Comparison of ENCODE assay signal across 10 mouse cellular contexts in the genomic region with DNA sequence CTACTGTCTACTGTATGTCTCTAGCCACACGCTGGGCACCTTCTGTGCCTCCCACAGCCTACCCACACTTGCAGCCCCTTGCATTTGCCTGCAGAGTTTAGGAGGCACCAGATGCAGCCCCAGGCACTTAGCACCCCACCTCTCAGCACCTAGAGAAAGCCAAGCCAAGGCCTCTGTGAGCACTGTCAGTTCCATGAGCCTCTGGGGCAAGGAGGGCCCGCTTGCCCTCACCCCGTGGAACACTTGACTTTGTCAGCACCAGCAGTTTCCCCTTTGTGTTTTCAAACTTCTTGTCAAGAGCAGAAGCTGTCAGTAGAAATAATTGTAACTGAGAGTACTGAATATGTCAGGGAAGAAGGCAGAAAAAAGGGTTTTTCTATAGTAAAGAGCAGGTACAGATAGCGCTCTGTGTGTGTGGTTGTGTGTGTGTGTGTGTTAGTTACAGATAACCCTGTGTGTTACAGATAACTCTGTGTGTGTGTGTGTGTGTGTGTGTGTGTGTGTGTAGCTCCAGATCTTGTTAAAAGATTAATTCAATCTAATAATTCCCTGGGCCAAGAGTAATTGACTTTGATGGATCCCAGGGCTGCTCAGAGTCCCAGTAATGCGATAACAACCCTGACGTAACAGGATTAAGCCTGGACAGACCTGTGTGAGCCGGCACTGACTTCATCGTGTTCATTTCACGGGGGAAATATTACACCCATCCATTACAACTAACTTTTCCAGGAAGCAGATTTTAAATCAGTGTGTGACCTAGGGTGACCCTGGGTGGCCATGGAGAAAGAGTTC. TPM values are rescaled to one million over a fixed set of nuclear protein-coding genes. Genes with fewer than 3 reads are reported as not detected.
DNase-seq lines count a peak whose midpoint lies in the region; ATAC-seq and TF ChIP-seq lines count a peak whose summit lies in the region.
"Had no signal": no experiment of that assay in that cellular context is flagged by ENCODE, and none has a peak within 500 bp of the region (broad histone marks: within the 10 kb centered on the region; RNA-seq: fewer than 3 reads in every experiment).

No protein-coding gene starts in this region.

- H3K4me1 ChIP-seq in heart, embryonic 15.5 days (replicated peaks) = peaks cover 33% of the 10 kb centered on the region
- peaks cover 5% of the 10 kb centered on the region; the same call in 1 of the 2 replicates for H3K4me1 ChIP-seq in heart, postnatal 0 days (ENCODE audit: control insufficient read depth, insufficient read depth)
- H3K4me1 ChIP-seq in liver, embryonic 15.5 days (replicated peaks) = peaks cover 41% of the 10 kb centered on the region
- H3K4me1 ChIP-seq in cerebellum, adult 2 months (ENCODE audit: control insufficient read depth, insufficient read depth, low read length) = peaks cover 19% of the 10 kb centered on the region
- no peaks in the 10 kb centered on the region for H3K4me1 ChIP-seq in forebrain, embryonic 16.5 days (replicated peaks; ENCODE audit: control insufficient read depth, insufficient read depth, low read length)
- H3K4me1 ChIP-seq: neural tube, embryonic 13.5 days had no signal

- H3K4me2 ChIP-seq in heart, embryonic 15.5 days = no peak overlapping the region
- no peak overlapping the region for H3K4me2 ChIP-seq in heart, postnatal 0 days (ENCODE audit: low read depth, low read length)
- no peak overlapping the region for H3K4me2 ChIP-seq in liver, embryonic 15.5 days
- no peak overlapping the region for H3K4me2 ChIP-seq in forebrain, embryonic 16.5 days (ENCODE audit: low read length)
- H3K4me2 ChIP-seq: neural tube, embryonic 13.5 days had no signal

- no peak for TF ChIP-seq POLR2A in cerebellum, adult 2 months (IDR thresholded peaks at IDR 0.05; ENCODE audit: borderline replicate concordance, insufficient read depth, low read length)

- H3K27ac ChIP-seq in heart, embryonic 15.5 days = peak overlapping the region; percentile 62
- H3K27ac ChIP-seq in heart, postnatal 0 days (ENCODE audit: low read depth) = peak overlapping the region; percentile 54; the same call in 1 of the 2 replicates
- H3K27ac ChIP-seq in liver, embryonic 15.5 days (replicated peaks) = peak overlapping the region; percentile 67
- H3K27ac ChIP-seq in cerebellum, adult 2 months (ENCODE audit: insufficient read depth, low read length) = no peak overlapping the region
- no peak overlapping the region for H3K27ac ChIP-seq in forebrain, embryonic 16.5 days (ENCODE audit: low read length)
- H3K27ac ChIP-seq: macrophage; neural tube, embryonic 13.5 days had no signal

- peaks cover 62% of the 10 kb centered on the region for H3K36me3 ChIP-seq in heart, embryonic 15.5 days
- H3K36me3 ChIP-seq in heart, postnatal 0 days (replicated peaks; ENCODE audit: control insufficient read depth, insufficient read depth, low read length) = peaks cover 65% of the 10 kb centered on the region
- peaks cover 92% of the 10 kb centered on the region for H3K36me3 ChIP-seq in liver, embryonic 15.5 days (replicated peaks)
- peaks cover 15% of the 10 kb centered on the region for H3K36me3 ChIP-seq in forebrain, embryonic 16.5 days (ENCODE audit: control insufficient read depth, insufficient read depth)

- H3K9ac ChIP-seq in heart, embryonic 15.5 days = no peak overlapping the region
- H3K9ac ChIP-seq in heart, postnatal 0 days (replicated peaks; ENCODE audit: low read depth, low read length) = no peak overlapping the region
- peak overlapping the region; percentile 1; the same call in 1 of the 2 replicates for H3K9ac ChIP-seq in liver, embryonic 15.5 days
- no peak overlapping the region for H3K9ac ChIP-seq in forebrain, embryonic 16.5 days (replicated peaks; ENCODE audit: low read depth, low read length)
- H3K9ac ChIP-seq: neural tube, embryonic 13.5 days had no signal

- 36% methylated on average over 9 of the region's 9 CpGs for WGBS in heart, embryonic 15.5 days
- 26% methylated on average over 9 of the region's 9 CpGs for WGBS in heart, postnatal 0 days
- WGBS in liver, embryonic 15.5 days (ENCODE audit: insufficient replicate concordance) = 55% methylated on average over 9 of the region's 9 CpGs
- WGBS in cerebellum, adult 2 months = 79% methylated on average over 9 of the region's 9 CpGs
- 87% methylated on average over 9 of the region's 9 CpGs for WGBS in forebrain, embryonic 16.5 days

- peak; percentile 68 for ATAC-seq in heart, embryonic 15.5 days (replicated peaks; ENCODE audit: insufficient number of reproducible peaks, insufficient read depth, low FRiP score, low read depth)
- peak; percentile 67 for ATAC-seq in heart, postnatal 0 days (ENCODE audit: insufficient read depth, low read depth)
- ATAC-seq in liver, embryonic 15.5 days (ENCODE audit: insufficient read depth) = peak; percentile 55
- no peak for ATAC-seq in forebrain, embryonic 16.5 days

- H3K4me3 ChIP-seq in heart, embryonic 15.5 days = no peak overlapping the region
- no peak overlapping the region for H3K4me3 ChIP-seq in heart, postnatal 0 days (ENCODE audit: low read depth, low read length)
- no peak overlapping the region for H3K4me3 ChIP-seq in liver, embryonic 15.5 days (replicated peaks)
- no peak overlapping the region for H3K4me3 ChIP-seq in cerebellum, adult 2 months (replicated peaks; ENCODE audit: insufficient read depth, low read depth, low read length)
- no peak overlapping the region for H3K4me3 ChIP-seq in forebrain, embryonic 16.5 days (replicated peaks; ENCODE audit: low read length)
- H3K4me3 ChIP-seq: neural tube, embryonic 13.5 days had no signal

- DNase-seq in heart, adult 18-20 months = no peak
- peak; percentile 9 for DNase-seq in embryo, embryonic 10.5 days (ENCODE audit: low spot score)
- peak; percentile 62 for DNase-seq in heart, postnatal 0 days (ENCODE audit: low spot score)
- no peak for DNase-seq in left cerebral cortex, postnatal 10 days (ENCODE audit: extremely low spot score in 1 of 2, low spot score in 2 of 2)
- DNase-seq in cerebellum, adult 2 months = no peak

- H3K9me3 ChIP-seq in heart, embryonic 15.5 days (replicated peaks) = no peaks in the 10 kb centered on the region
- no peaks in the 10 kb centered on the region for H3K9me3 ChIP-seq in heart, postnatal 0 days (replicated peaks; ENCODE audit: control insufficient read depth, low read length)
- H3K9me3 ChIP-seq in liver, embryonic 15.5 days (replicated peaks) = no peaks in the 10 kb centered on the region
- no peaks in the 10 kb centered on the region for H3K9me3 ChIP-seq in forebrain, embryonic 16.5 days (ENCODE audit: control insufficient read depth, low read length)
- H3K9me3 ChIP-seq: neural tube, embryonic 13.5 days had no signal

- TF ChIP-seq CTCF in heart, postnatal 0 days (IDR thresholded peaks at IDR 0.05; ENCODE audit: low read depth) = no peak
- TF ChIP-seq CTCF in cerebellum, adult 2 months (IDR thresholded peaks at IDR 0.05; ENCODE audit: borderline replicate concordance, insufficient read depth, low read depth, low read length) = no peak

- TF ChIP-seq EP300 in heart, postnatal 0 days (IDR thresholded peaks at IDR 0.05; ENCODE audit: low read depth) = 0 out of 2 replicates have a peak, but pooled peaks have one; percentile 51

- intact Hi-C loops in left cerebral cortex, postnatal 10 days (cut with DNase I) = no loop called here

- H3K27me3 ChIP-seq in heart, embryonic 15.5 days = no peaks in the 10 kb centered on the region
- H3K27me3 ChIP-seq in heart, postnatal 0 days (ENCODE audit: control insufficient read depth, insufficient read depth, low read length) = no peaks in the 10 kb centered on the region
- H3K27me3 ChIP-seq in liver, embryonic 15.5 days = no peaks in the 10 kb centered on the region
- H3K27me3 ChIP-seq in cerebellum, adult 2 months (ENCODE audit: control insufficient read depth, insufficient read depth, low read length) = no peaks in the 10 kb centered on the region
- no peaks in the 10 kb centered on the region for H3K27me3 ChIP-seq in forebrain, embryonic 16.5 days (replicated peaks; ENCODE audit: control insufficient read depth, insufficient read depth, low read length)
- H3K27me3 ChIP-seq: neural tube, embryonic 13.5 days had no signal

RNA-seq across cellular contexts. Expression of a gene that starts 25.9 kb away (rescaled TPM):
- 10.3 and 12.9 TPM in 2 replicates for polyA plus RNA-seq in heart, embryonic 15.5 days (2015; fragmentation: Nextera tagmentation; extraction: Ambion mirVana)
- total RNA-seq in heart, adult 18-20 months (2021) = 1 to 10 TPM; 5.1 to 5.3 TPM
- total RNA-seq in heart, postnatal 0 days (2014; rRNA removed; ENCODE audit: low replicate concordance) = 6.0 and 8.3 TPM in 2 replicates
- polyA plus RNA-seq in heart, postnatal 0 days (2015; fragmentation: Nextera tagmentation; extraction: Ambion mirVana) = 5.1 and 5.6 TPM in 2 replicates
- 3.4 TPM in 2 replicates for polyA plus RNA-seq in liver, embryonic 15.5 days (2015; fragmentation: Nextera tagmentation; extraction: Ambion mirVana)
- 10 to 100 TPM; 26.7 to 28.9 TPM for total RNA-seq in left cerebral cortex, postnatal 10 days (2021)
- 12.9 and 13.9 TPM in 2 replicates for polyA plus RNA-seq in cerebellum, adult 2 months (2012; rRNA removed)
- polyA plus RNA-seq in forebrain, embryonic 16.5 days (2015; fragmentation: Nextera tagmentation; extraction: Ambion mirVana) = 27.5 and 28.5 TPM in 2 replicates

Comparison
In these comparisons a context has a peak if more than half of its experiments do, and no peak if none do; other contexts are left out.
1. DNase-seq: peak in embryo, embryonic 10.5 days (single experiment) and heart, postnatal 0 days (single experiment); none in heart, adult 18-20 months (0 of 2), left cerebral cortex, postnatal 10 days (0 of 2) and cerebellum, adult 2 months (0 of 2).
2. H3K27ac ChIP-seq: peak in heart, embryonic 15.5 days (single experiment), heart, postnatal 0 days (single experiment) and liver, embryonic 15.5 days (single experiment); none in cerebellum, adult 2 months (single experiment) and forebrain, embryonic 16.5 days (single experiment).